Mouse (Mus musculus): ENCODE measurements around the gene Taar7d.

DNA sequence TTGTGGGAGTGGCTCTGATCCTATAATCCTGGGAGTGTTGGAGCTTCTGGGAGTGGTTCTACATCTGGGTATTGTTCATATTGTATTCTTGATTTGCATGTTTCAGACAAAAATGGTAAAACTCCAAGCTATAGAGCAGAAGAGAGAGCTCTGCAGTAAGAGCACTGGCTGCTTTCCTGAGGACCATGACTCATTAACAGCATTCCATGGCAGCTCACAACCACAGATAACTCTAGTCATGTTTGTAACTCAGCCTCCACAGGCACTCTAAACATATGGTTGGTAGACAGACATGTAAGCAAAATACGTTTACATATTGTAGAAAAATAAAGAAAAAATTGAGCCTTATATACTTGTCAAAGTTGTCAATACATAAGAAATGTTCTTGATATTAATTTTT lies 20.6 kb upstream of the Taar7d start:
- TF ChIP-seq CTCF (IDR thresholded peaks at IDR 0.05; ENCODE audit: extremely low read depth, insufficient read depth, low read length) (no peak), POLR2A (IDR thresholded peaks at IDR 0.05; ENCODE audit: extremely low read depth, insufficient read depth, low read length) (no peak)
